Mouse (Mus musculus) C2C12 (cell line): ENCODE measurements around the gene 9930022D16Rik.

Experiments used
- CTCF ChIP-seq: IDR thresholded peaks from one replicate; pipeline ENCODE4 v1.5.1; 2011; ENCODE audit not compliant: control insufficient read depth, insufficient read depth, insufficient read length
- MAX ChIP-seq: IDR thresholded peaks from one replicate; pipeline ENCODE4 v1.6.1; 2011; ENCODE audit warnings: mild to moderate bottlenecking, control low read depth
- MYOD1 ChIP-seq: IDR thresholded peaks from one replicate; pipeline ENCODE4 v1.6.1; 2011; ENCODE audit warnings: low read depth; ENCODE audit not compliant: control insufficient read depth, insufficient read length
- MYOG ChIP-seq: IDR thresholded peaks from one replicate; pipeline ENCODE4 v1.6.1; 2011; ENCODE audit not compliant: control insufficient read depth, insufficient read length; ENCODE audit errors: extremely low read depth

DNA sequence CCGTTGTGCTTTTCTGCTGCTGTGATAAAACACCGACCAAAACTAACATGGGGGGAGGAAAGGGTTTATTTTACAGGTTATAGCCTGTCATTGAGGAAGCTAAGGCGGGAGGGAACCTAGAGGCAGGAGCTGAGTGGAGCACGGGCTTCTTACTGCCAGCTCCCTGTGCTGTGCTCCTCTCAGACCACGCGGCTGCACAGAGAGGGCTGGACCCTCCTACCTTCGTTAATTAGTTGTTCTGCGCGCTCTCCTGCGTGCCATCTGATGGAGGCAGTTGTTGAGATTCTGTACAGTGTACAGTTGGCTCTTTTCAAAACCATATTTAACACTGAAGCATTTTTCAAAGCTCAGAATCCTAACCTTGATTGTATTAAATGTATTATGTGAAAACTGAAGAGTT lies 36.2 kb upstream of the 9930022D16Rik start:
- TF ChIP-seq MYOG (no peak), MYOD1 (no peak), CTCF (no peak), MAX (no peak)
